Mouse (Mus musculus): ENCODE measurements at regions not wholly inside any gene's neighbourhood (a gene's known extent, or its start where the extent isn't known, plus 50 kb on each side); places are given as distances from the start of the nearest gene placed in this dataset.

- no peaks in the 10 kb centered on the region for H3K36me3 ChIP-seq (ENCODE audit: control insufficient read depth, insufficient read depth, low read length)
- H3K27me3 ChIP-seq (ENCODE audit: control insufficient read depth, insufficient read depth, low read length), result no peaks in the 10 kb centered on the region
- no peak for DNase-seq
- no peak overlapping the region for H3K27ac ChIP-seq (ENCODE audit: control insufficient read depth, insufficient read depth, low read length)
- WGBS, result 81% methylated on average over 5 of the region's 5 CpGs
- no peak overlapping the region for H3K4me3 ChIP-seq (ENCODE audit: control insufficient read depth, insufficient read depth, low read length)
- no peaks in the 10 kb centered on the region for H3K4me1 ChIP-seq (replicated peaks; ENCODE audit: control insufficient read depth, insufficient read depth, low read length)
- TF ChIP-seq CTCF (IDR thresholded peaks at IDR 0.05; ENCODE audit: borderline replicate concordance, control insufficient read depth, extremely low read depth, insufficient read depth, low read length, poor library complexity), result no peak
- no peak for TF ChIP-seq POLR2A (IDR thresholded peaks at IDR 0.05; ENCODE audit: control insufficient read depth, extremely low read depth, insufficient read depth, low read length, poor library complexity)
These were observed 207.5 kb upstream of the Stac start for GRCm38 (mm10) chr9:111897626-111898025.

- H3K36me3 ChIP-seq (ENCODE audit: control insufficient read depth, insufficient read depth, low read length), result no peaks in the 10 kb centered on the region
- no peaks in the 10 kb centered on the region for H3K27me3 ChIP-seq (ENCODE audit: control insufficient read depth, insufficient read depth, low read length)
- TF ChIP-seq POLR2A (IDR thresholded peaks at IDR 0.05; ENCODE audit: control insufficient read depth, extremely low read depth, insufficient read depth, low read length, poor library complexity) (no peak), CTCF (IDR thresholded peaks at IDR 0.05; ENCODE audit: borderline replicate concordance, control insufficient read depth, extremely low read depth, insufficient read depth, low read length, poor library complexity) (no peak)
- H3K4me3 ChIP-seq (ENCODE audit: control insufficient read depth, insufficient read depth, low read length), result no peak overlapping the region
- DNase-seq, result no peak
- no peak overlapping the region for H3K27ac ChIP-seq (ENCODE audit: control insufficient read depth, insufficient read depth, low read length)
- H3K4me1 ChIP-seq (replicated peaks; ENCODE audit: control insufficient read depth, insufficient read depth, low read length), result no peaks in the 10 kb centered on the region
- WGBS, result 84% methylated on average over 2 of the region's 2 CpGs
These were observed 189.6 kb upstream of the Stac start for GRCm38 (mm10) chr9:111879710-111880109.

- Histone ChIP-seq H3K27me3 (ENCODE audit: control insufficient read depth, insufficient read depth, low read length) (no peaks in the 10 kb centered on the region), H3K4me3 (ENCODE audit: control insufficient read depth, insufficient read depth, low read length) (no peak overlapping the region), H3K36me3 (ENCODE audit: control insufficient read depth, insufficient read depth, low read length) (no peaks in the 10 kb centered on the region), H3K27ac (ENCODE audit: control insufficient read depth, insufficient read depth, low read length) (no peak overlapping the region), H3K4me1 (replicated peaks; ENCODE audit: control insufficient read depth, insufficient read depth, low read length) (no peaks in the 10 kb centered on the region)
- no peak for TF ChIP-seq CTCF (IDR thresholded peaks at IDR 0.05; ENCODE audit: borderline replicate concordance, control insufficient read depth, extremely low read depth, insufficient read depth, low read length, poor library complexity)
- no peak for TF ChIP-seq POLR2A (IDR thresholded peaks at IDR 0.05; ENCODE audit: control insufficient read depth, extremely low read depth, insufficient read depth, low read length, poor library complexity)
- no peak for DNase-seq
- WGBS, result 89% methylated on average over 5 of the region's 5 CpGs
These were observed 186.7 kb upstream of the Stac start for GRCm38 (mm10) chr9:111876846-111877245.

DNA sequence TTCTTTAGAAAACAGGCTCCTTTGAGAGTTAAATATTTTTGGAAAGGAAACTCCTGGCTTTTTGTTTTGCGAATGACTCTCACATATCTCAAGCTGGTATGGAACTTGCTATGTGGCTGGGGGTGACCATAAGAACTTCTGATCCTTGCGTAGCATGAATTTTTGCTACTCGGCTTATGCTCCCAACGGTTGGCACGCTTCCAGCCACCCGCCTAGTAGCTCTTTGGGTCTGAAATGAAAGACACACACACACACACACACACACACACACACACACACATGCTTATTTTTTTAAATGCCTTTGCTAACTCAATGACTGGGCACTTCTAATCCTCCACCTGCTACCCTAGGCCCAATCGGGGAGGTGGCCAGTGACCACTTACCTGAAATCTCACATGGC is 180.3 kb upstream of the Stac start:
- Histone ChIP-seq H3K36me3 (ENCODE audit: control insufficient read depth, insufficient read depth, low read length) (no peaks in the 10 kb centered on the region), H3K4me1 (replicated peaks; ENCODE audit: control insufficient read depth, insufficient read depth, low read length) (no peaks in the 10 kb centered on the region), H3K27ac (ENCODE audit: control insufficient read depth, insufficient read depth, low read length) (no peak overlapping the region), H3K27me3 (ENCODE audit: control insufficient read depth, insufficient read depth, low read length) (no peaks in the 10 kb centered on the region), H3K4me3 (ENCODE audit: control insufficient read depth, insufficient read depth, low read length) (no peak overlapping the region)
- 93% methylated on average over 7 of the region's 7 CpGs for WGBS
- no peak for TF ChIP-seq CTCF (IDR thresholded peaks at IDR 0.05; ENCODE audit: borderline replicate concordance, control insufficient read depth, extremely low read depth, insufficient read depth, low read length, poor library complexity)
- TF ChIP-seq POLR2A (IDR thresholded peaks at IDR 0.05; ENCODE audit: control insufficient read depth, extremely low read depth, insufficient read depth, low read length, poor library complexity), result no peak
- no peak for DNase-seq

DNA sequence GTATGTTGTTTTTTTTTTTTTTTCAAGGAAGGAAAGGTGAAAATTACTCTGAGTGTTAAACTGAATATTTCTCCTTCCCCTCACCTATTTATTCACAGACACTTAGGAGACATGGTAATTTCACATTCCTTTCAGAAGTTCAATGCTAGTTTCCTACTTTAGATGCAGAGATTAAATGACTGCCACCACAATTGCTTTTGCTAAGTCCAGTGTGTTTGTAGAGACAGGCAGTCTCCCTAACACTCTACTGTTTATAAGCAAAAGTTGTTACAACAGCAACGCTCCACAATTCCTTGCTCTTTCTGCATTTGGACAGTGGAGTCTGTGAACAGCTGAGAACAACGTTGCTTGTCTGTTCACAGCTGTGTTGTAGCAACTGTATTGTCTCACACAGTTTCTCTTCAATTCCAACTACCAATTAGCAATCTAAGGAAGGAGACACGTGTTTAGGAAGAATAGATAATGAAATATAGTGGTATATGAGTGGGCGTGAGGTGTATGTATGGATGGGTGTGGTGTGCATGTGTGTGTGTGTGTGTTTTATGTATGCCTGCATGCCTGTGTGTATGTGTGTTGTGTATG is 179.7 kb upstream of the Stac start:
- Histone ChIP-seq H3K4me3 (ENCODE audit: control insufficient read depth, insufficient read depth, low read length) (no peak overlapping the region), H3K27me3 (ENCODE audit: control insufficient read depth, insufficient read depth, low read length) (no peaks in the 10 kb centered on the region), H3K27ac (ENCODE audit: control insufficient read depth, insufficient read depth, low read length) (no peak overlapping the region), H3K4me1 (replicated peaks; ENCODE audit: control insufficient read depth, insufficient read depth, low read length) (no peaks in the 10 kb centered on the region), H3K36me3 (ENCODE audit: control insufficient read depth, insufficient read depth, low read length) (no peaks in the 10 kb centered on the region)
- TF ChIP-seq POLR2A (IDR thresholded peaks at IDR 0.05; ENCODE audit: control insufficient read depth, extremely low read depth, insufficient read depth, low read length, poor library complexity), result no peak
- TF ChIP-seq CTCF (IDR thresholded peaks at IDR 0.05; ENCODE audit: borderline replicate concordance, control insufficient read depth, extremely low read depth, insufficient read depth, low read length, poor library complexity), result no peak
- 86% methylated on average over 4 of the region's 4 CpGs for WGBS
- no peak for DNase-seq

DNA sequence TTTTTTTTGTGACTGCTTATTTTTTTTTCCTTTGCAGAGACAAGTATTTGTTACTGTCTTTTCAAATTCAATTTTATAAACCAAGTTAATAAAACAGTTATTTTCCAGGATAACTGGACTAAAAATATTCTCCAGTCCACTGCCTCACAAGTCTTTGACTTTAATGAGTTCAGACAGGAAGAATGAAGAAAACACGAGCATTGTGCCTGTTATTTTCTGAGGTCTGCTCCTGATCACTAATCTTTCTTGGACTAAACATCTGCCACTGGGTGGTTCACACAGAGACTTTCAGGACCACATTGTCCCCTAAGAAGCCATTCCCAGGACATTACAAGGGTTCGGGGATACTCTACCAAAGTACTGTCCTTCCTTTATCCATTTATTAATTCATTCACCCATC is 167.9 kb upstream of the Stac start:
- H3K4me3 ChIP-seq (ENCODE audit: control insufficient read depth, insufficient read depth, low read length), result no peak overlapping the region
- no peak for TF ChIP-seq POLR2A (IDR thresholded peaks at IDR 0.05; ENCODE audit: control insufficient read depth, extremely low read depth, insufficient read depth, low read length, poor library complexity)
- TF ChIP-seq CTCF (IDR thresholded peaks at IDR 0.05; ENCODE audit: borderline replicate concordance, control insufficient read depth, extremely low read depth, insufficient read depth, low read length, poor library complexity), result no peak
- H3K27ac ChIP-seq (ENCODE audit: control insufficient read depth, insufficient read depth, low read length), result no peak overlapping the region
- WGBS, result 69% methylated on average over 2 of the region's 2 CpGs
- H3K36me3 ChIP-seq (ENCODE audit: control insufficient read depth, insufficient read depth, low read length), result no peaks in the 10 kb centered on the region
- no peaks in the 10 kb centered on the region for H3K4me1 ChIP-seq (replicated peaks; ENCODE audit: control insufficient read depth, insufficient read depth, low read length)
- DNase-seq, result no peak
- H3K27me3 ChIP-seq (ENCODE audit: control insufficient read depth, insufficient read depth, low read length), result no peaks in the 10 kb centered on the region

DNA sequence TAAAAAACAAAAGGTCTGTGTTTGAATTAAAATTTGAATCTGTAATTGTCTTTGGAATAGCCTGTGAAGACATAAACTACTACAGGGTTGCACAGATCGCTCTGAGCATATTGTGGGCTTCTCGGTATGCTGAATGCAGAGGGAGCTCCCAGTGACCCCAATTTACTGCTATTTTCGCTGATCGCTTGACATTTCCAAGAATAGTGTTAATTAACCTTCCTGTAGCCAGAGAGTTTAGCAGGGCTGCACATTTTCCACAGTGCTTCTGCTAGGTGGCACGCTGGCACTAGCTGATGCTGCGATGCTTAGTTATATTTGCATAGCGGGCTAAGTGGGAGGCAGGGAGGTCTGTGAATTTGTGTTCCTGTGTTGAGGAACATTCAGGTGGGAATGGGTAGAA is 164.8 kb upstream of the Stac start:
- Histone ChIP-seq H3K4me1 (replicated peaks; ENCODE audit: control insufficient read depth, insufficient read depth, low read length) (no peaks in the 10 kb centered on the region), H3K4me3 (ENCODE audit: control insufficient read depth, insufficient read depth, low read length) (no peak overlapping the region), H3K36me3 (ENCODE audit: control insufficient read depth, insufficient read depth, low read length) (no peaks in the 10 kb centered on the region), H3K27ac (ENCODE audit: control insufficient read depth, insufficient read depth, low read length) (no peak overlapping the region), H3K27me3 (ENCODE audit: control insufficient read depth, insufficient read depth, low read length) (no peaks in the 10 kb centered on the region)
- TF ChIP-seq POLR2A (IDR thresholded peaks at IDR 0.05; ENCODE audit: control insufficient read depth, extremely low read depth, insufficient read depth, low read length, poor library complexity), result no peak
- no peak for TF ChIP-seq CTCF (IDR thresholded peaks at IDR 0.05; ENCODE audit: borderline replicate concordance, control insufficient read depth, extremely low read depth, insufficient read depth, low read length, poor library complexity)
- DNase-seq, result no peak
- 91% methylated on average over 7 of the region's 7 CpGs for WGBS

Measured in thymus, adult 2 months (tissue).